Mouse (Mus musculus): ENCODE measurements at regions not wholly inside any gene's neighbourhood (a gene's known extent, or its start where the extent isn't known, plus 50 kb on each side); places are given as distances from the start of the nearest gene placed in this dataset.

GRCm38 (mm10) chr11:92967288-92967687 is 130.5 kb upstream of the Car10 start:
- Histone ChIP-seq H3K9ac (replicated peaks; ENCODE audit: low read length, poor library complexity, severe bottlenecking) (no peak overlapping the region), H3K4me2 (ENCODE audit: low read depth, low read length, poor library complexity, severe bottlenecking) (no peak overlapping the region), H3K36me3 (ENCODE audit: insufficient read depth, low read length) (no peaks in the 10 kb centered on the region), H3K9me3 (ENCODE audit: low read length) (no peaks in the 10 kb centered on the region), H3K4me3 (ENCODE audit: low read depth, low read length) (no peak overlapping the region), H3K4me1 (ENCODE audit: insufficient read depth, low read length) (no peaks in the 10 kb centered on the region), H3K27me3 (ENCODE audit: insufficient read depth, low read length) (no peaks in the 10 kb centered on the region), H3K27ac (ENCODE audit: low read depth, low read length) (no peak overlapping the region)
- no peak for DNase-seq (ENCODE audit: low spot score)
- ATAC-seq (ENCODE audit: low FRiP score), result no peak
- 59% methylated on average over 1 of the region's 1 CpGs for WGBS
- TF ChIP-seq CTCF (IDR thresholded peaks at IDR 0.05), result 0 out of 2 replicates have a peak, but pooled peaks have one; percentile 18

- DNase-seq (ENCODE audit: low spot score) (no peak), ATAC-seq (ENCODE audit: low FRiP score) (no peak)
- H3K27me3 ChIP-seq (ENCODE audit: insufficient read depth, low read length), result no peaks in the 10 kb centered on the region
- no peak overlapping the region for H3K4me2 ChIP-seq (ENCODE audit: low read depth, low read length, poor library complexity, severe bottlenecking)
- H3K9me3 ChIP-seq (ENCODE audit: low read length), result no peaks in the 10 kb centered on the region
- no peak overlapping the region for H3K4me3 ChIP-seq (ENCODE audit: low read depth, low read length)
- no peaks in the 10 kb centered on the region for H3K36me3 ChIP-seq (ENCODE audit: insufficient read depth, low read length)
- H3K4me1 ChIP-seq (ENCODE audit: insufficient read depth, low read length), result no peaks in the 10 kb centered on the region
- 74% methylated on average over 1 of the region's 1 CpGs for WGBS
- H3K9ac ChIP-seq (replicated peaks; ENCODE audit: low read length, poor library complexity, severe bottlenecking), result no peak overlapping the region
- no peak overlapping the region for H3K27ac ChIP-seq (ENCODE audit: low read depth, low read length)
- no peak for TF ChIP-seq CTCF (IDR thresholded peaks at IDR 0.05)
These were observed 98.2 kb upstream of the Car10 start for GRCm38 (mm10) chr11:92999603-93000002.

GRCm38 (mm10) chr11:93005991-93006390 is 91.8 kb upstream of the Car10 start:
- H3K4me2 ChIP-seq (ENCODE audit: low read depth, low read length, poor library complexity, severe bottlenecking), result no peak overlapping the region
- H3K36me3 ChIP-seq (ENCODE audit: insufficient read depth, low read length), result no peaks in the 10 kb centered on the region
- no peak overlapping the region for H3K27ac ChIP-seq (ENCODE audit: low read depth, low read length)
- 52% methylated on average over 1 of the region's 1 CpGs for WGBS
- no peak for ATAC-seq (ENCODE audit: low FRiP score)
- no peak overlapping the region for H3K9ac ChIP-seq (replicated peaks; ENCODE audit: low read length, poor library complexity, severe bottlenecking)
- TF ChIP-seq CTCF (IDR thresholded peaks at IDR 0.05), result no peak
- H3K27me3 ChIP-seq (ENCODE audit: insufficient read depth, low read length), result no peaks in the 10 kb centered on the region
- no peaks in the 10 kb centered on the region for H3K4me1 ChIP-seq (ENCODE audit: insufficient read depth, low read length)
- H3K9me3 ChIP-seq (ENCODE audit: low read length), result no peaks in the 10 kb centered on the region
- no peak for DNase-seq (ENCODE audit: low spot score)
- no peak overlapping the region for H3K4me3 ChIP-seq (ENCODE audit: low read depth, low read length)

GRCm38 (mm10) chr11:93025981-93026380 is 71.8 kb upstream of the Car10 start:
- Histone ChIP-seq H3K4me3 (ENCODE audit: low read depth, low read length) (no peak overlapping the region), H3K9me3 (ENCODE audit: low read length) (no peaks in the 10 kb centered on the region), H3K27me3 (ENCODE audit: insufficient read depth, low read length) (no peaks in the 10 kb centered on the region), H3K27ac (ENCODE audit: low read depth, low read length) (no peak overlapping the region), H3K4me2 (ENCODE audit: low read depth, low read length, poor library complexity, severe bottlenecking) (no peak overlapping the region), H3K9ac (replicated peaks; ENCODE audit: low read length, poor library complexity, severe bottlenecking) (no peak overlapping the region), H3K36me3 (ENCODE audit: insufficient read depth, low read length) (no peaks in the 10 kb centered on the region), H3K4me1 (ENCODE audit: insufficient read depth, low read length) (no peaks in the 10 kb centered on the region)
- 47% methylated on average over 2 of the region's 2 CpGs for WGBS
- TF ChIP-seq CTCF (IDR thresholded peaks at IDR 0.05), result no peak
- DNase-seq (ENCODE audit: low spot score), result no peak
- ATAC-seq (ENCODE audit: low FRiP score), result no peak

GRCm38 (mm10) chr11:93035509-93035908 is 62.3 kb upstream of the Car10 start:
- no peaks in the 10 kb centered on the region for H3K4me1 ChIP-seq (ENCODE audit: insufficient read depth, low read length)
- ATAC-seq (ENCODE audit: low FRiP score) (no peak), DNase-seq (ENCODE audit: low spot score) (no peak)
- H3K4me3 ChIP-seq (ENCODE audit: low read depth, low read length), result no peak overlapping the region
- H3K36me3 ChIP-seq (ENCODE audit: insufficient read depth, low read length), result no peaks in the 10 kb centered on the region
- no peaks in the 10 kb centered on the region for H3K9me3 ChIP-seq (ENCODE audit: low read length)
- H3K27me3 ChIP-seq (ENCODE audit: insufficient read depth, low read length), result no peaks in the 10 kb centered on the region
- H3K27ac ChIP-seq (ENCODE audit: low read depth, low read length), result no peak overlapping the region
- H3K4me2 ChIP-seq (ENCODE audit: low read depth, low read length, poor library complexity, severe bottlenecking), result no peak overlapping the region
- TF ChIP-seq CTCF (IDR thresholded peaks at IDR 0.05), result no peak
- WGBS, result 76% methylated on average over 1 of the region's 1 CpGs
- no peak overlapping the region for H3K9ac ChIP-seq (replicated peaks; ENCODE audit: low read length, poor library complexity, severe bottlenecking)

- WGBS, result 82% methylated on average over 2 of the region's 2 CpGs
- no peak overlapping the region for H3K27ac ChIP-seq (ENCODE audit: low read depth, low read length)
- H3K4me3 ChIP-seq (ENCODE audit: low read depth, low read length), result no peak overlapping the region
- no peaks in the 10 kb centered on the region for H3K36me3 ChIP-seq (ENCODE audit: insufficient read depth, low read length)
- DNase-seq (ENCODE audit: low spot score) (no peak), ATAC-seq (ENCODE audit: low FRiP score) (no peak)
- H3K27me3 ChIP-seq (ENCODE audit: insufficient read depth, low read length), result no peaks in the 10 kb centered on the region
- H3K9ac ChIP-seq (replicated peaks; ENCODE audit: low read length, poor library complexity, severe bottlenecking), result no peak overlapping the region
- no peaks in the 10 kb centered on the region for H3K9me3 ChIP-seq (ENCODE audit: low read length)
- no peak for TF ChIP-seq CTCF (IDR thresholded peaks at IDR 0.05)
- no peaks in the 10 kb centered on the region for H3K4me1 ChIP-seq (ENCODE audit: insufficient read depth, low read length)
- no peak overlapping the region for H3K4me2 ChIP-seq (ENCODE audit: low read depth, low read length, poor library complexity, severe bottlenecking)
These were observed 60.0 kb upstream of the Car10 start for GRCm38 (mm10) chr11:93037846-93038245.
